Mouse (Mus musculus) kidney, postnatal 4 days (tissue): ENCODE results near the gene Otulin.
A peak's percentile ranks its signal among the peaks of the same experiment; 100 is the strongest.

ENCODE experiments used
- DNase-seq, 2 experiments: peaks; one replicate each; pipeline ENCODE4 v3.0.0; 2021; ENCODE audit warnings: mixed read lengths in 2 of 2

Gene Otulin

GRCm38 (mm10) chr15:27656626-27657025, 26.1 kb upstream of the Otulin start:
- DNase-seq: no peak

- peak; percentile 84 to 85 for DNase-seq
Measured at GRCm38 (mm10) chr15:27655015-27655414, 24.5 kb upstream of the Otulin start.

GRCm38 (mm10) chr15:27647686-27648085, 17.2 kb upstream of the Otulin start:
- DNase-seq: no peak

GRCm38 (mm10) chr15:27646665-27647064, 16.2 kb upstream of the Otulin start:
- DNase-seq: no peak

GRCm38 (mm10) chr15:27645250-27645649, 14.8 kb upstream of the Otulin start:
- DNase-seq: no peak

- DNase-seq: peak; percentile 47 to 59
Measured at GRCm38 (mm10) chr15:27642895-27643294, 12.4 kb upstream of the Otulin start.

- DNase-seq: no peak
Measured at GRCm38 (mm10) chr15:27641171-27641570, 10.7 kb upstream of the Otulin start.

- DNase-seq: no peak
Measured at GRCm38 (mm10) chr15:27633941-27634900, 3.7 kb upstream of the Otulin start.

- DNase-seq: peak in 1 of 2 experiments; percentile 24
Measured at GRCm38 (mm10) chr15:27629800-27630600, 493 bp downstream of the Otulin start.

- DNase-seq: no peak
Measured at GRCm38 (mm10) chr15:27629046-27629445, 1.4 kb downstream of the Otulin start.

- DNase-seq: no peak
Measured at GRCm38 (mm10) chr15:27627794-27628193, 2.7 kb downstream of the Otulin start.

- DNase-seq: no peak
Measured at GRCm38 (mm10) chr15:27626314-27626713, 4.2 kb downstream of the Otulin start.

- DNase-seq: no peak
Measured at GRCm38 (mm10) chr15:27625890-27626255, 4.6 kb downstream of the Otulin start.

GRCm38 (mm10) chr15:27625014-27625889, 5.2 kb downstream of the Otulin start:
- DNase-seq: no peak

- no peak for DNase-seq
Measured at GRCm38 (mm10) chr15:27623286-27623685, 7.2 kb downstream of the Otulin start.

- DNase-seq: no peak
Measured at GRCm38 (mm10) chr15:27620475-27621185, 9.9 kb downstream of the Otulin start.

GRCm38 (mm10) chr15:27619683-27620082, 10.8 kb downstream of the Otulin start:
- peak; percentile 36 to 58 for DNase-seq

- no peak for DNase-seq
Measured at GRCm38 (mm10) chr15:27618778-27619533, 11.5 kb downstream of the Otulin start.

- DNase-seq: no peak
Measured at GRCm38 (mm10) chr15:27617227-27617626, 13.3 kb downstream of the Otulin start.

- DNase-seq: no peak
Measured at GRCm38 (mm10) chr15:27616159-27616558, 14.3 kb downstream of the Otulin start.

- no peak for DNase-seq
Measured at GRCm38 (mm10) chr15:27613255-27613654, 17.2 kb downstream of the Otulin start.
